Mouse (Mus musculus) layer of hippocampus, adult 9-10 months (tissue): ENCODE data around the gene Acad8.

Experiments used
- DNase-seq: peaks from one replicate; pipeline ENCODE4 v3.0.0; 2022; ENCODE audit warnings: low spot score

Acad8 gene

DNA sequence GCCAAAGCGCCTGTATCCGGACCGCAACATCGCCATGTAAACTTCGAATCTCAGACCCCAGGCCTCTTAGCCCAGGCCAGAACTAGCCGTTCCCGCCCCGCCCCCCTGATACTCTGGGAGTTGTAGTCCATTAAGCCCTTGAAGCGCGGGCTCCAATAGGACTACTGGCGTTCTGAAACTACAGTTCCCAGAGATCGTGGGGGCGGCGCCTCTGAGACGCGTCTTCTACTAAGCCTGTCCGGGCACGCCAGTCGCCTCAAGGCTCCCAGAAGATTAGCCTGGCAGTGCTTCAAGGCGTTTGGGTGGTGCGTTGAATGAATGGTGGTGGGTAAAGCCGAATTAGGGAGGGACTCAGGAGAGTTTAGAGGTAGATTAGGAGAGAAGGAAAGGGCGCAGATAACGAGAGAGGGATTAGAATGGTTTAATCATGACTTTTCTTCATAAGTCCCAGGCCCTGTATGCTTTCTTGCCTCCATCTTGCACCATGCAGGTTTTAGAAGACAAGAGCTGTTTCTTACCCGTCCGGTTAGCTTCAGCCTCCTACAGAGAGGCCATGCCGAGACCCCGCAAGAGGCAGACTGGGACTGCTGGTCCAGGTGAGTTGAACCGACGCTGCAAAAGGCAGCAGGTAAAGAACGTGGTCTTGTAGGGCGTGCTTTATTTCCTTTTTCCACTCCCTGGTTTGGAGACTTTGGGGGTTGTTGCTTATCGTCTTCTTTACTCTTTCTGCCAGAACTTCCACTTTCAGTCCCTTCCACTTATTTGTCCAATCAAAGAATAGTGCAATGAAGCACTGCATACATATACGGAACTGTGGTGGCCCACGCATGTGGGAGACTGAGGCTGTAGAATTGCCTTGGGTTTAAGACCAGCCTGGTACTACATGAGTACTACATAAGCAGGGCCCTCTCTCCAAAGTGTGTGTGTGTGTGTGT is at the start of gene Acad8, which contains the start of gene Thyn1:
Acad8 (minus strand) TSS at position 106 of the 935 bp plus-strand sequence.
Thyn1 (plus strand) TSS at position 250 of the 935 bp plus-strand sequence.
- peak; percentile 90 for DNase-seq

- DNase-seq: no peak
These were observed 44.5 kb upstream of the Acad8 start for GRCm38 (mm10) chr9:27043892-27044291.

- DNase-seq: no peak
These were observed 31.4 kb upstream of the Acad8 start for GRCm38 (mm10) chr9:27030763-27031100.

GRCm38 (mm10) chr9:27029828-27030762 is 30.7 kb upstream of the Acad8 start, which contains the start of the genes Vps26b and Ncapd3:
Gene Vps26b (minus strand): TSS chr9:27030065.
Gene Ncapd3 (plus strand): TSS chr9:27030175.
- peak; percentile 94 for DNase-seq

- no peak for DNase-seq
These were observed 29.9 kb upstream of the Acad8 start for GRCm38 (mm10) chr9:27029022-27029827.

GRCm38 (mm10) chr9:27026708-27027107 is 27.3 kb upstream of the Acad8 start:
- DNase-seq: no peak

GRCm38 (mm10) chr9:27023681-27024080 is 24.3 kb upstream of the Acad8 start:
- no peak for DNase-seq

GRCm38 (mm10) chr9:27018961-27019360 is 19.6 kb upstream of the Acad8 start:
- no peak for DNase-seq

- no peak for DNase-seq
These were observed 12.2 kb upstream of the Acad8 start for GRCm38 (mm10) chr9:27011572-27011971.

- DNase-seq: no peak
These were observed 9.9 kb upstream of the Acad8 start for GRCm38 (mm10) chr9:27009231-27009630.

DNA sequence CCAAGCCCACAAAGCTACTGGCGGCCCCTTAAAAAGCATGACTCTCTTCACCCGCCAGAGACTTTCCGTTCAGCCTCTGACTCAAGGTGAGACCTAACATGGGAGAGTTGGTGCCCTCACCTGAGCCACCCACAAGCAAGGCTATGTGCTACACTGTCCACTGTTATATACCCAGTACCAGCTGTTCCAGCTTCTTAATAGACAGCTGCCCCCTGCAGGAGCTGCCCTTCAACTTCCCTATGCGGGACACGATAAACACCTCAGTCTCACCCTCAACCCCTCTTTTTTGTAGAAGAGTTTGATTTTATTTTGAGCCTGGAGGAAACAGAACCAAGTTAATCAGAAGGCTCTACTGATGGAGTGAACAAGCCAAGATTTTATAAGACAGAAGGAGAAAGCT is 7.5 kb upstream of the Acad8 start:
- DNase-seq: no peak

GRCm38 (mm10) chr9:27005933-27006332 is 6.6 kb upstream of the Acad8 start:
- no peak for DNase-seq

GRCm38 (mm10) chr9:27005231-27005630 is 5.9 kb upstream of the Acad8 start:
- no peak for DNase-seq

GRCm38 (mm10) chr9:26998669-26999460 is 501 bp downstream of the Acad8 start:
- no peak for DNase-seq

GRCm38 (mm10) chr9:26997501-26997900 is 1.9 kb downstream of the Acad8 start:
- no peak for DNase-seq

- no peak for DNase-seq
These were observed 2.3 kb downstream of the Acad8 start for GRCm38 (mm10) chr9:26997062-26997461.

DNA sequence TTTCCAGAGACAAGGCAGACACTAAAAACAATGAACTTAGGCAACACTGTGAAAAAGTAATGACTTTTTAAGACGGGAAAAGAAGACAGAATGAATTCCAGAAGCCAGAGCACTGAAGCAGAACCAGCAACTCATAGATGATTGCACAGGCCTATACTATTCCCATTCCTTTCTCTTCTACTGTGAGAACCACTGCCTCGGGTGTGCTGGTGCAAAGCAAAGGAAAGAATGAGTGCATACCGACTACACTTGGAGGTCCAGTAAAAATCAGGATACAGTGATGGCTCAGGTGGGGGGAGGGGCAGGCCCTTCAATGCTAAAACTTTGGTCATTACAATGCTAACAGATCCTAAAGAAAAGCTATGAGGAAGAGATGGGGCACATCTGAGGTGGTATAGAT is 5.5 kb downstream of the Acad8 start:
- DNase-seq: no peak

GRCm38 (mm10) chr9:26993118-26993517 is 6.2 kb downstream of the Acad8 start:
- DNase-seq: no peak

GRCm38 (mm10) chr9:26990181-26990580 is 9.2 kb downstream of the Acad8 start:
- no peak for DNase-seq

DNA sequence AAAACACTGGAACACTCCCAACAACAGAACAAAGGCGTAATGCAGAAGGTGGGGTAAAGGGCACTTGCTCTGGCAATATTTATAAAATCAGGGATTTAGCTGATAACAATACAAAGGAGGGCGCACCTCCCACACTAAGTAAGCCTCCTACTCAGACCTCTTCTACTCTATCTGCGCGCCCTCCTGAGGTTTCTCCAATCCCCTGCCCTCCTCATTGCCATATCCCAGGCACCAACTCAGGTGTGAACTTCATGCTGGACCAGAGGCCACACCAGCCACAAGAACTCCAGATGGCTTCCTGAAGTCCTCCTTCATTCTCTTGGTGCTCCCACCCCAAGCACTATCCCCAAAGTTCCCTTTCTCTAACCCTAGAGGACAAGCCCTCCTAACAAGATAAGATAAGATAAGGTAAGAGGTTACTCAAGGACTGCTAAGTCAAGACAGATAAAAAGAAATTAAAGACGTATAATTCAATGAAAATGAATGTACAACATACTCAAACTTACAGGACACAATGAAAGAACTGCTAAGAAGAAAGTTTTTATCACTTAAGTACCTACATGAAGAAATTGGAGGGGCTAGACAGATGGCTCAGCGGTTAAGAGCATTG is 13.6 kb downstream of the Acad8 start:
- DNase-seq: no peak
